Mouse (Mus musculus): Measurements from ENCODE around the gene Itk. TPM values are rescaled to one million over a fixed set of nuclear protein-coding genes. Genes with fewer than 3 reads are reported as not detected.
A peak's percentile ranks its signal among the peaks of the same experiment; 100 is the strongest.
"Not testable (repeated sequence)": the region's sequence is repeated elsewhere in the genome, so short reads cannot be mapped to it uniquely, and the experiment has no call there.

Itk gene
- not detected in 2 replicates for polyA plus RNA-seq (2015; fragmentation: Nextera tagmentation; extraction: Ambion mirVana)

- 86% methylated on average over 13 of the region's 13 CpGs for WGBS
- H3K4me1 ChIP-seq (replicated peaks) = no peaks in the 10 kb centered on the region
- H3K9ac ChIP-seq (replicated peaks) = no peak within 1 kb of the TSS
- no peaks in the 10 kb centered on the region for H3K36me3 ChIP-seq
- no peak for ATAC-seq
- H3K27ac ChIP-seq = no peak within 1 kb of the TSS
- no peak within 1 kb of the TSS for H3K4me3 ChIP-seq (replicated peaks)
- no peaks in the 10 kb centered on the region for H3K27me3 ChIP-seq
- no peak within 1 kb of the TSS for H3K4me2 ChIP-seq (replicated peaks)
- no peaks in the 10 kb centered on the region for H3K9me3 ChIP-seq
These were observed at the start of gene Itk for GRCm38 (mm10) chr11:46389336-46390117. Gene Itk (minus strand): TSS chr11:46389515.

- Histone ChIP-seq H3K9ac (replicated peaks) (peak overlapping the region; percentile 94), H3K4me3 (replicated peaks) (peak overlapping the region; percentile 96), H3K27me3 (no peaks in the 10 kb centered on the region), H3K9me3 (no peaks in the 10 kb centered on the region), H3K4me1 (replicated peaks) (peaks cover 17% of the 10 kb centered on the region), H3K4me2 (replicated peaks) (peak overlapping the region; percentile 91), H3K36me3 (peaks cover 18% of the 10 kb centered on the region), H3K27ac (peak overlapping the region; percentile 88; the same call in 1 of the 2 replicates)
- 1% methylated on average over 23 of the region's 23 CpGs for WGBS
- no peak; the same call in 1 of the 2 replicates for ATAC-seq
These were observed 48.2 kb upstream of the Itk start for GRCm38 (mm10) chr11:46437459-46438000.

- peak within 1 kb of the TSS; percentile 91 for H3K4me2 ChIP-seq (replicated peaks)
- peaks cover 17% of the 10 kb centered on the region for H3K4me1 ChIP-seq (replicated peaks)
These were observed 47.6 kb upstream of the Itk start, which contains the start of gene Med7 for GRCm38 (mm10) chr11:46436760-46437458. Gene Med7 (plus strand): TSS chr11:46436925.

GRCm38 (mm10) chr11:46435363-46435762, 46.0 kb upstream of the Itk start:
- no peak for ATAC-seq
- H3K9me3 ChIP-seq = no peaks in the 10 kb centered on the region
- peaks cover 17% of the 10 kb centered on the region for H3K4me1 ChIP-seq (replicated peaks)
- no peak overlapping the region for H3K27ac ChIP-seq
- H3K36me3 ChIP-seq = peaks cover 5% of the 10 kb centered on the region
- H3K4me2 ChIP-seq (replicated peaks) = no peak overlapping the region
- H3K27me3 ChIP-seq = no peaks in the 10 kb centered on the region
- H3K9ac ChIP-seq (replicated peaks) = no peak overlapping the region
- no peak overlapping the region for H3K4me3 ChIP-seq (replicated peaks)

More at GRCm38 (mm10) chr11:46436760-46437458, 47.6 kb upstream of the Itk start, which contains the start of gene Med7:
- Histone ChIP-seq H3K4me3 (replicated peaks) (peak within 1 kb of the TSS; percentile 96), H3K27ac (peak within 1 kb of the TSS; percentile 88), H3K36me3 (peaks cover 16% of the 10 kb centered on the region), H3K27me3 (no peaks in the 10 kb centered on the region), H3K9me3 (no peaks in the 10 kb centered on the region), H3K9ac (replicated peaks) (peak within 1 kb of the TSS; percentile 94)
- ATAC-seq = peak; percentile 99
- under 1% methylated on average over 58 of the region's 59 CpGs for whole genome bisulfite sequencing

- H3K4me2 ChIP-seq (replicated peaks) = no peak overlapping the region
These were observed 41.8 kb upstream of the Itk start for GRCm38 (mm10) chr11:46431129-46431528.

GRCm38 (mm10) chr11:46430123-46430522, 40.8 kb upstream of the Itk start:
- H3K27me3 ChIP-seq = no peaks in the 10 kb centered on the region
- no peak overlapping the region for H3K9ac ChIP-seq (replicated peaks)
- no peak overlapping the region for H3K27ac ChIP-seq
- H3K9me3 ChIP-seq = no peaks in the 10 kb centered on the region
- H3K36me3 ChIP-seq = no peaks in the 10 kb centered on the region
- H3K4me2 ChIP-seq (replicated peaks) = no peak overlapping the region
- no peak for ATAC-seq
- 100% methylated on average over 2 of the region's 2 CpGs for WGBS
- no peak overlapping the region for H3K4me3 ChIP-seq (replicated peaks)
- no peaks in the 10 kb centered on the region for H3K4me1 ChIP-seq (replicated peaks)

More at GRCm38 (mm10) chr11:46431129-46431528, 41.8 kb upstream of the Itk start:
- Histone ChIP-seq H3K9ac (replicated peaks) (no peak overlapping the region), H3K4me1 (replicated peaks) (0 out of 2 replicates have a peak, but pooled peaks cover 1% of the 10 kb centered on the region), H3K36me3 (no peaks in the 10 kb centered on the region), H3K27me3 (no peaks in the 10 kb centered on the region), H3K9me3 (no peaks in the 10 kb centered on the region), H3K4me3 (replicated peaks) (no peak overlapping the region), H3K27ac (no peak overlapping the region)
- ATAC-seq = peak; percentile 93
- 25% methylated on average over 3 of the region's 3 CpGs for WGBS

- not testable (repeated sequence) for H3K4me2 ChIP-seq (replicated peaks); H3K4me1 ChIP-seq (replicated peaks); H3K36me3 ChIP-seq; H3K9ac ChIP-seq (replicated peaks); H3K9me3 ChIP-seq; H3K27me3 ChIP-seq; H3K4me3 ChIP-seq (replicated peaks); ATAC-seq; H3K27ac ChIP-seq
- 47% methylated on average over 4 of the region's 4 CpGs for WGBS
These were observed 38.8 kb upstream of the Itk start for GRCm38 (mm10) chr11:46428131-46428530.

- no peak for ATAC-seq
- no peak overlapping the region for H3K27ac ChIP-seq
- no peaks in the 10 kb centered on the region for H3K9me3 ChIP-seq
- H3K9ac ChIP-seq (replicated peaks) = no peak overlapping the region
- 87% methylated on average over 8 of the region's 8 CpGs for WGBS
- H3K4me3 ChIP-seq (replicated peaks) = no peak overlapping the region
- H3K27me3 ChIP-seq = no peaks in the 10 kb centered on the region
- no peaks in the 10 kb centered on the region for H3K4me1 ChIP-seq (replicated peaks)
- no peaks in the 10 kb centered on the region for H3K36me3 ChIP-seq
- no peak overlapping the region for H3K4me2 ChIP-seq (replicated peaks)
These were observed 32.0 kb upstream of the Itk start for GRCm38 (mm10) chr11:46421086-46421888.

- no peaks in the 10 kb centered on the region for H3K27me3 ChIP-seq
- H3K4me2 ChIP-seq (replicated peaks) = no peak overlapping the region
- no peak overlapping the region for H3K9ac ChIP-seq (replicated peaks)
- H3K36me3 ChIP-seq = no peaks in the 10 kb centered on the region
- H3K4me1 ChIP-seq (replicated peaks) = no peaks in the 10 kb centered on the region
- no peak for ATAC-seq
- WGBS = 90% methylated on average over 5 of the region's 5 CpGs
- H3K27ac ChIP-seq = no peak overlapping the region
- H3K4me3 ChIP-seq (replicated peaks) = no peak overlapping the region
- H3K9me3 ChIP-seq = no peaks in the 10 kb centered on the region
These were observed 29.5 kb upstream of the Itk start for GRCm38 (mm10) chr11:46418860-46419259.

- H3K27me3 ChIP-seq = no peaks in the 10 kb centered on the region
- no peak overlapping the region for H3K9ac ChIP-seq (replicated peaks)
- no peaks in the 10 kb centered on the region for H3K36me3 ChIP-seq
- H3K4me2 ChIP-seq (replicated peaks) = no peak overlapping the region
- ATAC-seq = no peak
- H3K9me3 ChIP-seq = no peaks in the 10 kb centered on the region
- no peaks in the 10 kb centered on the region for H3K4me1 ChIP-seq (replicated peaks)
- H3K4me3 ChIP-seq (replicated peaks) = no peak overlapping the region
- 84% methylated on average over 1 of the region's 1 CpGs for WGBS
- no peak overlapping the region for H3K27ac ChIP-seq
These were observed 29.1 kb upstream of the Itk start for GRCm38 (mm10) chr11:46418438-46418837.

GRCm38 (mm10) chr11:46410018-46410563, 20.8 kb upstream of the Itk start:
- ATAC-seq = no peak
- Histone ChIP-seq H3K4me3 (replicated peaks) (no peak overlapping the region), H3K36me3 (no peaks in the 10 kb centered on the region), H3K4me2 (replicated peaks) (no peak overlapping the region), H3K27ac (no peak overlapping the region), H3K4me1 (replicated peaks) (no peaks in the 10 kb centered on the region), H3K27me3 (no peaks in the 10 kb centered on the region), H3K9ac (replicated peaks) (no peak overlapping the region), H3K9me3 (no peaks in the 10 kb centered on the region)
- 35% methylated on average over 2 of the region's 2 CpGs for WGBS

All from midbrain, embryonic 13.5 days (tissue).